Mouse (Mus musculus) heart, postnatal 0 days (tissue): ENCODE data around the gene Trak2.

Experiments
- CTCF ChIP-seq: IDR thresholded peaks from 2 replicates; pipeline ENCODE4 v1.5.1; 2016; ENCODE audit warnings: antibody characterized with exemption, control low read depth, low read depth
- EP300 ChIP-seq: IDR thresholded peaks from 2 replicates; pipeline ENCODE4 v1.6.1; 2016; ENCODE audit warnings: antibody characterized with exemption, low read depth

- TF ChIP-seq CTCF (no peak), EP300 (no peak)
These were observed at the start of gene Trak2, which contains the start of gene Stradb for GRCm38 (mm10) chr1:58973366-58974221.
